Mouse (Mus musculus) C2C12 (cell line): ENCODE results near the gene Gchfr.

Experiments used
- CTCF ChIP-seq: IDR thresholded peaks from one replicate; pipeline ENCODE4 v1.5.1; 2011; ENCODE audit not compliant: control insufficient read depth, insufficient read depth, insufficient read length
- MYOG ChIP-seq: IDR thresholded peaks from one replicate; pipeline ENCODE4 v1.6.1; 2011; ENCODE audit not compliant: control insufficient read depth, insufficient read length; ENCODE audit errors: extremely low read depth
- USF1 ChIP-seq: IDR thresholded peaks from one replicate; pipeline ENCODE4 v1.6.1; 2011; ENCODE audit warnings: low read depth, mild to moderate bottlenecking, control low read depth, moderate library complexity

DNA sequence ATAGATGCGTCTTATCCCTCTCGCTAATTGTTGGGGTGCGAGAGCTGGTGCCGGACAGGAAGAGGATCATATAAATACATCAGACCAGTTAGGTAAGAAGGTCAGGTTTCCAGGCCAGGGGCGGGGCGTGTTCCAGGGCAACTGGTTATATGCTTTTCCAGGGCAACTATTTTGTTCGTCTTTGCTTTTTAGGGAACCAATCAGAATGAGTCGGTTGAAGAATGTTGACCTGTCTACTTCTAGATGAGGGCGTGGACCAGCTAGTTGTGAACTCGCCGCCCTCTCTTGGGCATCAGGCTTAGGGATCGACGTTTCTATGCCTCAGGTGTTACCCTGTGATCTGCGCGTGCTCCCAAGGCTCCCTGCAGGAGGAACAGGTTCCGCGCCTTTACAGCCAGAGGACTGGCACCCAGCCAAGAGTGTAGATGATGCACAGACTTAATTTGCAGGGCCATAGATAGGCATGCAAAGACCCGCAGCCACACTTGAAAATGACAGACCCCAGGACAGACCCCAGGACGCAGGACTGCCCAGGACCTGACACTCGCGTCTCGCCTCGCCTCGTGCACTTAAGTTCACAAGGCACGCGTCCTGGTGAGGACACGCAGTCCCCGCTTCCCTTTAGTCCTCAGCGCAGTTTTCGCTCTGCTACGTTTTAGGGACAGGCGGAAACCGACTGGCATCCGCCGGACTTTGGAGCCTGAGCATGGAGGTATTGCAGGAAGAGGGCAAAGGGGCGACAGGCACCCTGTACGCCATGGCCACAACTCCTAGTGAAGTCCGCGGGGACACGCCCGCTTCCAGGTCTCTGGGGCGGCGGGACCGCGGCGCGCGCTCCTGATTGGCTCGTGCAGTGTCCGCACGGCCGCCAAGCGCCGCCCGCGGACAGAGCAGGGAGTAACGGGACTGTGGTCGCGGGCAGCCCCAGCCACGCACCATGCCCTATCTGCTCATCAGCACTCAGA, at the start of gene Gchfr:
- TF ChIP-seq CTCF = no peak
- no peak for TF ChIP-seq MYOG
- no peak for TF ChIP-seq USF1
